Mouse (Mus musculus) C2C12 (cell line): ENCODE measurements around the gene Tspan5. TPM values are rescaled to one million over a fixed set of nuclear protein-coding genes. Genes with fewer than 3 reads are reported as not detected.

Experiments used
- H3K27me3 ChIP-seq: one replicate; pipeline ENCODE4 v1.6.1; 2011; ENCODE audit not compliant: control insufficient read depth, insufficient read depth, insufficient read length
- H3K36me3 ChIP-seq: one replicate; pipeline ENCODE4 v1.6.1; 2011; ENCODE audit not compliant: control insufficient read depth, insufficient read depth
- H3K4me3 ChIP-seq: one replicate; pipeline ENCODE4 v1.5.1; 2011; ENCODE audit warnings: mild to moderate bottlenecking, control low read depth; ENCODE audit not compliant: poor library complexity, insufficient read depth, severe bottlenecking
- H3K79me2 ChIP-seq: one replicate; pipeline ENCODE4 v1.6.1; 2011; ENCODE audit not compliant: control insufficient read depth, insufficient read depth
- H3K79me3 ChIP-seq: one replicate; pipeline ENCODE4 v1.6.1; 2011; ENCODE audit warnings: low read depth, control low read depth
- H3ac ChIP-seq: one replicate; pipeline ENCODE3; 2011; ENCODE audit warnings: low read depth; ENCODE audit not compliant: control insufficient read depth, insufficient read length
- CEBPB ChIP-seq: IDR thresholded peaks from one replicate; pipeline ENCODE4 v1.6.1; 2011; ENCODE audit warnings: low read depth, mild to moderate bottlenecking, control low read depth, moderate library complexity
- CTCF ChIP-seq: IDR thresholded peaks from one replicate; pipeline ENCODE4 v1.5.1; 2011; ENCODE audit not compliant: control insufficient read depth, insufficient read depth, insufficient read length
- FOSL1 ChIP-seq: IDR thresholded peaks from one replicate; pipeline ENCODE4 v1.8.0; 2011; ENCODE audit warnings: mild to moderate bottlenecking, low read length; ENCODE audit not compliant: poor library complexity, insufficient read depth, severe bottlenecking
- MAX ChIP-seq: IDR thresholded peaks from one replicate; pipeline ENCODE4 v1.6.1; 2011; ENCODE audit warnings: mild to moderate bottlenecking, control low read depth
- MYOD1 ChIP-seq: IDR thresholded peaks from one replicate; pipeline ENCODE4 v1.6.1; 2011; ENCODE audit warnings: low read depth; ENCODE audit not compliant: control insufficient read depth, insufficient read length
- MYOG ChIP-seq: IDR thresholded peaks from one replicate; pipeline ENCODE4 v1.6.1; 2011; ENCODE audit not compliant: control insufficient read depth, insufficient read length; ENCODE audit errors: extremely low read depth
- USF1 ChIP-seq: IDR thresholded peaks from one replicate; pipeline ENCODE4 v1.6.1; 2011; ENCODE audit warnings: low read depth, mild to moderate bottlenecking, control low read depth, moderate library complexity
- polyA plus RNA-seq: library from polyadenylated mRNA; unstranded; fragments of >200 nt; fragmentation: generic; extraction: Trizol; gene quantifications from one replicate; pipeline ENCODE4 v1.2.1, GENCODE M21; 2012; ENCODE audit warnings: missing spikeins

Tspan5 gene
- polyA plus RNA-seq, 1 experiment: 35.7 TPM

DNA sequence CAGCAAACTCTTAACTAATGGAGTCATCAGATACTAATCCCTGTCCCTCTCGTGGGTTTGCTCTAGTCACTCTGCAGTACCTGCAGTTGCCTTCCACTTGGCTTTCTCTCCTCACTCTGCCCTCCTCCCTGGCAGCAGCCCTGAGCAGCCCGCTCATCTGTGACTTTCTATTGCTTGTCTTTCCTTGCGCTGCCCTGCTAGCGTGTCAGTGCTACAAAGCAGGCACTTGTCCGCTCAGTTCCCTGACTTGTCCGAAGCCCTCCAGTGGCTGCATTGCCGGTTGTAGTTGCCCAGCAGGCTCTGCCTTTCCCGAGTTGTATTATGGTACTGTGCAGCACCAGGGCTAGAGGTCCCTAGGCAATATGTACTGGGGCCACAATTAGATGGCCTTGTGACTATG, 117.7 kb downstream of the Tspan5 start:
- H3K79me3 ChIP-seq: peaks cover 3% of the 10 kb centered on the region
- H3K4me3 ChIP-seq: no peak overlapping the region
- peaks cover 16% of the 10 kb centered on the region for H3K79me2 ChIP-seq
- TF ChIP-seq MYOG (no peak), USF1 (no peak), MYOD1 (no peak), MAX (no peak), FOSL1 (no peak), CTCF (no peak), CEBPB (no peak)
- H3K36me3 ChIP-seq: no peaks in the 10 kb centered on the region
- no peak overlapping the region for H3ac ChIP-seq
- no peaks in the 10 kb centered on the region for H3K27me3 ChIP-seq

DNA sequence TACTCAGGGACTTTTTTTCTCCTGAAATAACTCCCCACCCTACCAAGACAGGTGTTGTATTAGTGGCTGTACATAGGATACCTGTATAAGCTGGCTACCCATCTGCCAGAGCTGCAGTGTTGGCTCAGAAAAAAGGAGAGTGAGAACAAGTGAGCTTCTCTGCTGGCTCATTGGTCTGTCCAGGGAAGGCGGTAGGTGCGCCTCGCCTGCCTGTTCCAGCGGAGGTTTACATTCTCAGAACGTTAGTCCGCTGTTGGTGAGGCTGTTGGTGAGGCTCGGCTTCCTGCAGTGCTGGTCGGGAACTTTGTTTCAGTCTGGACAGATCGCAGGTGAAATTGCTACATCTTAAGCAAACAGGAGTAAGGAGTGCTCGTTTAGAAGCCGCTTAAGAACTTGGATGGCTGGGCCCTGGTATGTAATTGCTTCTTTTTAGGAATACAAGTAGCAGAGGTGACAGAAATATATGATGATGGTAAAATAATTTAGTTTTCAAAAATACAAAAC, 118.3 kb downstream of the Tspan5 start:
- peaks cover 2% of the 10 kb centered on the region for H3K79me3 ChIP-seq
- no peak for TF ChIP-seq USF1
- no peak for TF ChIP-seq CEBPB
- no peak for TF ChIP-seq FOSL1
- no peak for TF ChIP-seq MYOG
- TF ChIP-seq CTCF: no peak
- no peak for TF ChIP-seq MYOD1
- no peak for TF ChIP-seq MAX
- H3K36me3 ChIP-seq: no peaks in the 10 kb centered on the region
- peaks cover 16% of the 10 kb centered on the region for H3K79me2 ChIP-seq
- H3K27me3 ChIP-seq: no peaks in the 10 kb centered on the region
- no peak overlapping the region for H3ac ChIP-seq
- H3K4me3 ChIP-seq: no peak overlapping the region

DNA sequence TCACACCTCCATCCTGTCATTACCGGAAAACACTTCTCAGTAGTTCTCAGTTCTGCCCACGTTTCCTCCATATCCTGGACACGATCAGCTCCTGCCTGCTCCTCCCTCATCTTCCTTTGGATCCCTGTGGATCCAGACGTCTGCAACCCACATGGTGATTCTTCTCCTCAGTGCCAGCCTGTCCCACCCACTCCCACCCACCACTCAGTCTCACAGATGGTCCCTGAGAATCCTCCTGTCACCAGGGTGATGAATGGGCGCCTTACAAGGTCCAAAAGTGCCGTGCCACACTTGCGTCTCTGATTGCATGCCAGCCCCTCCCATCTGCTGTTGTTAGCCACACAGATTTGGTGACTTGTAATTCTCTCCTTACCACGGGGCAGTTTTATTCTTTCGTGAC, 119.0 kb downstream of the Tspan5 start:
- Histone ChIP-seq H3K4me3 (no peak overlapping the region), H3K27me3 (no peaks in the 10 kb centered on the region), H3K36me3 (no peaks in the 10 kb centered on the region), H3K79me2 (peaks cover 16% of the 10 kb centered on the region), H3K79me3 (no peaks in the 10 kb centered on the region), H3ac (no peak overlapping the region)
- TF ChIP-seq CEBPB (no peak), USF1 (no peak), MAX (no peak), CTCF (no peak), MYOD1 (no peak), FOSL1 (no peak), MYOG (no peak)

DNA sequence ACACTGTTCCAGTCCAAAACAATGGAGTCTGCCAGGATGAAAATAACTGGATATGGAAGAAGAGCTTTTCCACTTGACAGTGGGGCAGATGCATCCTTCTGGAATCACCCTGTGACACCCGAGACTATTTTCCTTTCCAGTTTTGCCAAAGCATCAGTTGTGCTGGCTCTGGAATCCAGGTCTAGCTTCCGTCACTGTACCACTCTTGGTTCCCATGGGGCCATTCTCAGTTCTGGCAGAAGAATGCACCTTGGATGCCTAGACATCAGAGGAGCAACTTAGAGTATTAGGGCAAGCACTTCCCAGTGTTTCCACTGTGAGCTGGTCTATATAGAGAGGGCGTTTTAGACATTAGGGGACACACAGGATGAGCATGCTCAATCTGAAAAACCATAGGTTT, 119.6 kb downstream of the Tspan5 start:
- H3K27me3 ChIP-seq: no peaks in the 10 kb centered on the region
- H3K79me3 ChIP-seq: peaks cover 3% of the 10 kb centered on the region
- peaks cover 16% of the 10 kb centered on the region for H3K79me2 ChIP-seq
- H3K4me3 ChIP-seq: no peak overlapping the region
- no peak overlapping the region for H3ac ChIP-seq
- no peaks in the 10 kb centered on the region for H3K36me3 ChIP-seq
- TF ChIP-seq MAX (no peak), FOSL1 (no peak), MYOG (no peak), USF1 (no peak), CEBPB (no peak), MYOD1 (no peak), CTCF (no peak)

DNA sequence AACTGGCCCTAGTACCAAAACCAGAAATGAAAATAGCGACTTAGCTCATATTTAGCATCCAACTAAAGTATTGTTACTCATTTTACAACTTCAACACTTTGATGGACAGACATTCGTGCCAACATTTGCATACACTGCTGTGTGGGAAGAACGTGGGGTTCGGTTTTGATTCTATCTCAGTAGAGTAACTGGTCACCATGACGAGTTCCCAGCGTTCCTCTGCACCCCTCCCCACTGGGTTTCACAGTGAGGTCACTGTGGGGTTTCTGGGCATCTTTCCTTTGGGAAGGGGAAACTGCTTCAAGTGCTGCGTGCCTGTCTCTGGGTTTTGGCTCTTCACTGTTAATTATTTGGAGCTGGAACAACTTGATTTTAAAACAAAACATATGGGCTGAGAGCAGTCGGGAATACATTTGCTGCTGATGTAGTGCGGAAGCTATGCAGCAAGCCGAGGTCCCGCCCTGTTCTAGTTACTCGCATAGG, 122.2 kb downstream of the Tspan5 start:
- Histone ChIP-seq H3K4me3 (no peak overlapping the region), H3K79me3 (peaks cover 3% of the 10 kb centered on the region), H3K36me3 (no peaks in the 10 kb centered on the region), H3K79me2 (peaks cover 9% of the 10 kb centered on the region), H3ac (no peak overlapping the region), H3K27me3 (no peaks in the 10 kb centered on the region)
- TF ChIP-seq MYOD1: no peak
- TF ChIP-seq FOSL1: no peak
- TF ChIP-seq CTCF: no peak
- TF ChIP-seq USF1: no peak
- TF ChIP-seq MYOG: no peak
- no peak for TF ChIP-seq CEBPB
- TF ChIP-seq MAX: no peak

DNA sequence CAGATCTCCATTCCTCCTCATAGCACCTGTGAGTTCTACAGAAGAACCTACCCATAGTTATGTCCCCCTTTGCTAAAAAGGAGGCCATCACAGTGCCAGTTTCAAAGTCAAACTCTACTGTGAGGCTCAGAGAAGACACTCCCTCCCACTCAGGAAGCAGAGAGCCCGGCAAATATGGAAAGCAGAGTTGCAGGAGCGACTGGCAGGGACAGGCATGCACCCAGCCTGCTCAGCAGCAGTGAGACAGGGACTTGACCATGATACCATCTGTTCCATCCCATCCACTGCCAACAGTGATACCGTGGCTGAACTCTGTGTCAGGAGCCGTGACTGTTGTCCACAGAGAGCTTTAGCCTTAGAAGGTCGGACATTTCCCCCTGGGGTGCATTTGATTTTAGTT, 123.3 kb downstream of the Tspan5 start:
- no peaks in the 10 kb centered on the region for H3K36me3 ChIP-seq
- TF ChIP-seq CTCF (no peak), MYOG (no peak), CEBPB (no peak), FOSL1 (no peak), MAX (no peak), MYOD1 (no peak), USF1 (no peak)
- no peak overlapping the region for H3K4me3 ChIP-seq
- no peak overlapping the region for H3ac ChIP-seq
- H3K27me3 ChIP-seq: no peaks in the 10 kb centered on the region
- peaks cover 8% of the 10 kb centered on the region for H3K79me2 ChIP-seq
- peaks cover 3% of the 10 kb centered on the region for H3K79me3 ChIP-seq
